Mouse (Mus musculus): ENCODE measurements around the gene Mettl26.

GRCm38 (mm10) chr17:25872676-25873075, 2.2 kb upstream of the Mettl26 start:
- TF ChIP-seq CTCF (IDR thresholded peaks at IDR 0.05; ENCODE audit: low read depth) (no peak), EP300 (IDR thresholded peaks at IDR 0.05; ENCODE audit: low read depth) (no peak)

Measured in liver, embryonic 14.5 days (tissue).